Mouse (Mus musculus) erythroblast, adult 5-6 weeks (primary cell): ENCODE data around the gene Hbb-bt. TPM values are rescaled to one million over a fixed set of nuclear protein-coding genes. Genes with fewer than 3 reads are reported as not detected.
A peak's percentile ranks its signal among the peaks of the same experiment; 100 is the strongest.
"Not testable (repeated sequence)": the region's sequence is repeated elsewhere in the genome, so short reads cannot be mapped to it uniquely, and the experiment has no call there.

ENCODE experiments used
- ATAC-seq: replicated peaks from 2 replicates; pipeline ENCODE4 v1.8.0; 2016; ENCODE audit warnings: moderate number of reproducible peaks, mild to moderate bottlenecking, moderate TSS enrichment, inconsistent platforms; ENCODE audit not compliant: poor library complexity, low FRiP score, severe bottlenecking
- total RNA-seq, 2 experiments: library from RNA; stranded (forward) in 1 of 2; stranded (reverse) in 1 of 2; fragments of 150-400 nt in 1 of 2; fragments of 200-764, 138-1000 nt in 1 of 2; gene quantifications; 2 replicates each; pipeline versions ENCODE4 v1.2.3 to v1.2.4; 2015 to 2017; ENCODE audit warnings: low replicate concordance in 2 of 2

Hbb-bt gene
- total RNA-seq, 2 experiments from 2014 or later: 15,230 to 39,556 TPM

DNA sequence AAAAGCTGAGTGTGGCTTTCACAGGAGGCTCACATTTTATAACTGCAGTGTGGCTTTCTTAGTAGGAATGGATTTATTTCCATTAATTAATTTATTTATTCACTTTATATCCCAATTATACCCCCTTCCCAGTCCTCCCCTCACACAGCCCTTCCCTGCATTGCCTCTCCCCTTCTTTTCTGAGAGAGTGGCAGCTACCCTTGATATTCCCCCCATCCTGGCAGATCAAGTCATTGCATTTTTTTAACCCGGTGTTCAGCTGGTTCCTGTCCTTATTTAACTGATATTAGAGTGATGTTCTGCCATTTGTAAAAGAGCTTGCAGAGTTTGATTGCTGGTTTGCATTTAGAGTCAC, 4.0 kb downstream of the Hbb-bt start:
- ATAC-seq: no peak

DNA sequence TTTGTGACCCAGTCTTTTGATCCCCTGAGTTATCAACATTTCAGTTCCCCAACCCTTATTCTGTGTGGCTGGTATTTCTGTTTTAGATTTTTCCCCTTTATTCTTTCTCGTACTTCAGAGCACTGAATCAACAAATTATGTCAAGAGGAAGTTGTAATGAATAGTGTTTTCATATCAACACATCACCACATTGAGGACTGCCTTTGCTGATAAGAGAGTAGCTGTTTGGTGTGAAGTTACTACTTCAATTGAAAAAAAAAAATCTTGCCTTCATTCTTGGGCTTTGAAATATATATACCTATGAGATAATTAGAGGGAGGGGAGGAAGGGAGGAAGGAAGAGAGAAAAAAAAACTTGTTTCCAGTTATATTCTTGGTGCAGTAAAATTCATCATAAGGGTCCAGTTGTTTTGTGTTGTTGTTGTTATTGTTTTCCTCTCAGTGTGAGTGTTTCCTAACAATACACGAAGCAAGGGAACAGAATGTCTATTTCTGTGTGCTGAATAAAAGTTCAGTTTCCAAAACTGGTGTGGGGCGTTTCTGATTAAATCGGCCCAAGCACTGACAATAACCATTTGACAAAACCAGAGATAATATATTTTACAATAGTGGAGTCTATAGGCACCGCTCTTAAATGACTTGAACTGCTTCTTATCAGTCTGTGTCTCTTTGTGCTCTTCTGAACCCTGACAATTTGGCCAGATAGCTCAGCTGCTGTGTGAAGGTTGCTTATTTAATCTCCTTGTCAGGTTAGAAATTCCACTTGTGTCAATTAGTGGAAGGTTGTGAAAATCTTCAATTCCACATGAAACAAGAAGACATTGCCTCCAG, 4.6 kb downstream of the Hbb-bt start:
- ATAC-seq: no peak

DNA sequence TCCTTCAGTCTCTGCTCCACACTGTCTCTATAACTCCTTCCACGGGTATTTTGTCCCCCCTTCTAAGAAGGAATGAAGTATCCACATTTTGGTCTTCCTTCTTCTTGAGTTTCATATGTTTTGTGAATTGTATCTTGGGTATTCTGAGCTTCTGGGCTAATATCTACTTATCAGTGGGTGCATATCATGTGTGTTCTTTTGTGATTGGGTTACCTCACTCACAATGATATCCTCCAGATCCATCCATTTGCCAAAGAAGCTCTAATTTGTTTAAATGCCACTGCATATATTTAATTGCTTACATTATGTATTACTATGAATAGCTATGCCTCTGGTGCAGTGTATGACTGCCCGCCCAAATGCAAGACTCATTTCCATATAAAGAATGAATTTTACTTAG, 5.7 kb downstream of the Hbb-bt start:
- not testable (repeated sequence) for ATAC-seq

DNA sequence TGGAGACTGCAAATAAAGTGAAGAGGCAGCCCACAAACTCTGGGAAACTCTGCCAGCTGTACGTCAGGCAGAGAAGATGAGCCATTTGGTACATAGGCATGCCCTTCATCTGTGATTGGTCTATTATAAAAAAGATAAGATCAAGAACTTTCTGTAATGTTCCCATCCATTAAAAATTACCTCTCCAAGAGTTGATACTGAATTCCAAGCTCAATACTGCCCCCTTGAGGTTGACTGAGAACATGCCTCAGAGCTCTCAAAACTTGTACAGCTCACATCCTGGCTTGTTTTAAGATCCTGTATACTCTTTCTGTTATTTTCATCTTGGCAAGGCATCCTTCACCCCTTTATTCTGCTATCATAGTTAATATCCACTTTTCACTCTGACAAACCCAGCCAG, 6.9 kb downstream of the Hbb-bt start:
- ATAC-seq: peak; percentile 25; the same call in 1 of the 2 replicates

DNA sequence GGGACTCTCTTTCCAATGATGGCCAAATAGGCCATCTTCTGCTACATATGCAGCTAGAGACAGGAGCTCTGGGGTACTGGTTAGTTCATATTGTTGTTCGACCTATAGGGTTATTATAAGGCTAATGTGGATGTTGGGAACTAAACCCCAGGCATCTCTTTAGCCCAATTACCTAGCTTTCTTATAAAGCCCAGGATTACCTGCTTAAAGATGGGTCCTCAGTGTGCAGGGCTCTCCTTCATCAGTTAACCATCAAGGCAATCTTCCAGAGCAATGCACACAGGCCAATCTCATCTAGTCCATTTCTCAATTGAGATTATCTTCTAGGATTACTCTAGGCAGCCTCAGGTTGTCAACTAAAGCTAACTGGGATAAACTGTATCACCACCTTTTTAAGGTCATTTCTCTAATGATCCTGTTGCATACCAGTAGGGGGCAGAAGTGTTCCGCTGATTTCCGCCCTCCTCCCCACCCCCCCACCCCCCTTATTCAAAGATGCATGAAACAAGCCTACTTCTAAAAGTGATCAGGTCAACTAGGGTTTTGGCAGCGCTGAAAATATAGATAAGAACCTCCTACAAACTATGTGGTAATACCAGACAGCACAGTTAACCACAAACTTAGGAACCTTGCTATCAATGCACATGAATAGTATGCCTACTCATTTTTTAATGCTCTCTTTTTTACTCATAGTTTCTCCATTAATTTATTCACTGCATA, 21.0 kb downstream of the Hbb-bt start:
- peak; percentile 83 for ATAC-seq

DNA sequence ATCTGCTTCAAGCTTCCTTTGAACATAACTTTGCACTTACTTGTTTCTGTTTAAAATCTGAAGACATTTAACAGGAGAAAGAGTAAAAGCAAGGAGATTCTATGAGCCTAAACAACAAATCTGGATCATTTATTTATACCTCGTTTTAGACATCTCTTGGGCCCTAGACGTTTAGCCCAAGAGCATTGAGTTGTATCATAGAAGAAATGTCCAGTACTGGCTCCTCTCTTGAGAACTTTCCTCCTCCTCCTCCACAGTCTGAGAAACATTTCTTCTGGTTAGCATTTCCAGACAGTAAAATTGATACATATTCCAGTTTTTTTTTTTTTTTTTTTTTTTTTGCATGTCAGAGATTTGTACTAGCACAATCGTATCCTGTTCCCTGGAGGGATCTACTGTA, 22.1 kb downstream of the Hbb-bt start, which contains the start of gene Olfr67:
TSS of gene Olfr67 (minus strand) at position 101 of the 400 bp plus-strand sequence.
- ATAC-seq: no peak

DNA sequence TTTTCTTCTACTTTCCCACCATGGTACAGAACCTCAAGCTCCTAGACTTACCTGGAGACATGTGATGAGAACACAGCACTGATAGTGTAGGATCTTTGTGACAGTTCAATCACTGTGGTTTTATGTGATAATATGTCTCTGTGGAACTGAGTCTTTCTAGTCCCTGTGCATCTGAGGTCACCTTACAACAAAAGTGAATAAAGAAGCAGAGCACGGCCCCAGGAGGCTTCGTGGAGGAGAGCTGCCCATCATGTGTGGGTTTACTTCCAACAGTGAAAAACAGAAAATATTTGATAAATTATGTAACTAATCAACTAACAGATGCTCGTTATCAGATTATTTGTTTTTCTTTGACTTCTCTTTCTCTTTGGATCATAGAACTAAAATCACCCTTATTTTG, 34.2 kb downstream of the Hbb-bt start, which contains the start of gene Olfr68:
TSS of gene Olfr68 (minus strand) at position 101 of the 400 bp plus-strand sequence.
- ATAC-seq: no peak

DNA sequence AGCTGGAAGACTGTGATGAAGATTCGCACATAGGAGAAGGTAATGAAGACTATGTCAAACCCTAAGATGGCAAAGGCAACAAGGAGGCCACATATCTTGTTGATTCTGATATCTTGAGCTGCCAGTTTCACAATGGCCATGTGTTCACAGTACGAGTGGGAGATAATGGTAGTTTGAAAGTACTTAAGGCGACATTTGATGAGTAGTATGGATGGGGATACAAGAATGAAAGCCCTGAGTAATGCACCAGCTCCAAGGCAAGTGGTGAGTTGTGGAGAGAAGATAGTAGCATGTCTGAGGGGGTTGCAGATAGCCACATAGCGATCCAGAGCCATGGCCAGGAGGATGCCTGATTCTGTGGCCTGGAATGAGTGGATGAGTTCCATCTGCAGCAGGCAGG, 36.1 kb downstream of the Hbb-bt start:
- peak; percentile 82 for ATAC-seq

DNA sequence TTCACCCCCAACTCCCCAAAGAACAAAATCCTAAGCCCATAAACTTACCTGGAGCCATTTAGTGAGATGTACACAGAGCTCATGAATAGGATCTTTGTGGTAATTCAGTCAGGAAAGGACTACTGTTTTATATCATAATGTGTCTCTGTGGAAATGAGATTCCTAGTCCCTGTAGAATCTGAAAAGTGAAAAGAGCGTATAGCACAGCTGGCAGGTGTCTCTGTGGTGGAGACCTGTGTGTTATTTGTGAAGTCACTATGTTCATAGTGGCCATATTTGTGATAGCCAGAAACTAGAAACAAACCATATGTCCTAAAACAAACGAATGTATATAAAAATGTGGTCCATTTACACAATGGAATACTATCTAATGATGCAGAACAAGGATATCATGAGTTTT, 42.3 kb downstream of the Hbb-bt start, which contains the start of gene Olfr69:
TSS of gene Olfr69 (minus strand) at position 101 of the 400 bp plus-strand sequence.
- ATAC-seq: no peak

DNA sequence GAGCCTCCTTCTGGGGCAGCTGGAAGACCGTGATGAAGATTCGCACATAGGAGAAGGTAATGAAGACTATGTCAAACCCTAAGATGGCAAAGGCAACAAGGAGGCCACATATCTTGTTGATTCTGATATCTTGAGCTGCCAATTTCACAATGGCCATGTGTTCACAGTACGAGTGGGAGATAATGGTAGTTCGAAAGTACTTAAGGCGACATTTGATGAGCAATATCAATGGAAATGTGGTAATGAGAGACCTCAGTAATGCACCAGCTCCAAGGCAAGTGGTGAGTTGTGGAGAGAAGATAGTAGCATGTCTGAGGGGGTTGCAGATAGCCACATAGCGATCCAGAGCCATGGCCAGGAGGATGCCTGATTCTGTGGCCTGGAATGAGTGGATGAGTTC, 46.1 kb downstream of the Hbb-bt start:
- peak; percentile 45; the same call in 1 of the 2 replicates for ATAC-seq

Other genes starting within 250 kb of the Hbb-bt start
Only the 30 nearest of the 33 such genes appear.
- not detected in 2 replicates for gene Olfr618, start 223.9 kb downstream of the Hbb-bt start, total RNA-seq (2015; ENCODE audit: low replicate concordance)
- gene Olfr618, start 223.9 kb downstream of the Hbb-bt start, total RNA-seq (2017; ENCODE audit: low replicate concordance): not detected in 2 replicates
- gene Olfr619, start 213.4 kb downstream of the Hbb-bt start, total RNA-seq (2015; ENCODE audit: low replicate concordance): not detected in 2 replicates
- not detected in 2 replicates for gene Olfr619, start 213.4 kb downstream of the Hbb-bt start, total RNA-seq (2017; ENCODE audit: low replicate concordance)
- not detected in 2 replicates for gene Olfr620, start 201.5 kb downstream of the Hbb-bt start, total RNA-seq (2015; ENCODE audit: low replicate concordance)
- gene Olfr620, start 201.5 kb downstream of the Hbb-bt start, total RNA-seq (2017; ENCODE audit: low replicate concordance): not detected in 2 replicates
- gene Olfr622, start 171.3 kb downstream of the Hbb-bt start, total RNA-seq (2015; ENCODE audit: low replicate concordance): not detected in 2 replicates
- gene Olfr622, start 171.3 kb downstream of the Hbb-bt start, total RNA-seq (2017; ENCODE audit: low replicate concordance): not detected in 2 replicates
- not detected in 2 replicates for gene Olfr623, start 150.3 kb downstream of the Hbb-bt start, total RNA-seq (2015; ENCODE audit: low replicate concordance)
- gene Olfr623, start 150.3 kb downstream of the Hbb-bt start, total RNA-seq (2017; ENCODE audit: low replicate concordance): not detected in 2 replicates
- 0.21 TPM in 1 of 2 replicates, not detected in the other for gene Olfr624, start 142.8 kb downstream of the Hbb-bt start, total RNA-seq (2015; ENCODE audit: low replicate concordance)
- gene Olfr624, start 142.8 kb downstream of the Hbb-bt start, total RNA-seq (2017; ENCODE audit: low replicate concordance): not detected in 2 replicates
- gene Olfr625-ps1, start 131.3 kb downstream of the Hbb-bt start, total RNA-seq (2015; ENCODE audit: low replicate concordance): not detected in 2 replicates
- not detected in 2 replicates for gene Olfr625-ps1, start 131.3 kb downstream of the Hbb-bt start, total RNA-seq (2017; ENCODE audit: low replicate concordance)
- not detected in 2 replicates for gene Olfr243, start 99.3 kb downstream of the Hbb-bt start, total RNA-seq (2015; ENCODE audit: low replicate concordance)
- 0.28 TPM in 1 of 2 replicates, not detected in the other for gene Olfr243, start 99.3 kb downstream of the Hbb-bt start, total RNA-seq (2017; ENCODE audit: low replicate concordance)
- gene Olfr628, start 83.6 kb downstream of the Hbb-bt start, total RNA-seq (2015; ENCODE audit: low replicate concordance): not detected in 2 replicates
- not detected in 2 replicates for gene Olfr628, start 83.6 kb downstream of the Hbb-bt start, total RNA-seq (2017; ENCODE audit: low replicate concordance)
- not detected in 2 replicates for gene Olfr629, start 69.1 kb downstream of the Hbb-bt start, total RNA-seq (2015; ENCODE audit: low replicate concordance)
- 0.43 TPM in 1 of 2 replicates, not detected in the other for gene Olfr629, start 69.1 kb downstream of the Hbb-bt start, total RNA-seq (2017; ENCODE audit: low replicate concordance)
- not detected in 2 replicates for gene Olfr630, start 56.7 kb downstream of the Hbb-bt start, total RNA-seq (2015; ENCODE audit: low replicate concordance)
- 1.5 TPM in 1 of 2 replicates, not detected in the other for gene Olfr630, start 56.7 kb downstream of the Hbb-bt start, total RNA-seq (2017; ENCODE audit: low replicate concordance)
- 2.7 and 5.6 TPM in 2 replicates for gene Olfr69, start 42.4 kb downstream of the Hbb-bt start, total RNA-seq (2015; ENCODE audit: low replicate concordance)
- gene Olfr69, start 42.4 kb downstream of the Hbb-bt start, total RNA-seq (2017; ENCODE audit: low replicate concordance): 0.70 and 1.1 TPM in 2 replicates
- 1.0 and 1.3 TPM in 2 replicates for gene Olfr68, start 34.3 kb downstream of the Hbb-bt start, total RNA-seq (2015; ENCODE audit: low replicate concordance)
- gene Olfr68, start 34.3 kb downstream of the Hbb-bt start, total RNA-seq (2017; ENCODE audit: low replicate concordance): 1.4 and 1.5 TPM in 2 replicates
- gene Olfr67, start 22.2 kb downstream of the Hbb-bt start, total RNA-seq (2015; ENCODE audit: low replicate concordance): 5.0 and 10.2 TPM in 2 replicates
- gene Olfr67, start 22.2 kb downstream of the Hbb-bt start, total RNA-seq (2017; ENCODE audit: low replicate concordance): 2.8 and 4.2 TPM in 2 replicates
- 179,259 and 187,171 TPM in 2 replicates for gene Hbb-bs, start 14.1 kb upstream of the Hbb-bt start, total RNA-seq (2015; ENCODE audit: low replicate concordance)
- gene Hbb-bs, start 14.1 kb upstream of the Hbb-bt start, total RNA-seq (2017; ENCODE audit: low replicate concordance): 69,583 and 76,927 TPM in 2 replicates
- gene Hbb-bh2, start 26.5 kb upstream of the Hbb-bt start, total RNA-seq (2015; ENCODE audit: low replicate concordance): not detected in 2 replicates
- 1.0 and 4.6 TPM in 2 replicates for gene Hbb-bh2, start 26.5 kb upstream of the Hbb-bt start, total RNA-seq (2017; ENCODE audit: low replicate concordance)
- not detected in 2 replicates for gene Hbb-bh1, start 29.2 kb upstream of the Hbb-bt start, total RNA-seq (2015; ENCODE audit: low replicate concordance)
- gene Hbb-bh1, start 29.2 kb upstream of the Hbb-bt start, total RNA-seq (2017; ENCODE audit: low replicate concordance): not detected in 2 replicates
- 2.9 and 8.6 TPM in 2 replicates for gene Hbb-y, start 39.2 kb upstream of the Hbb-bt start, total RNA-seq (2015; ENCODE audit: low replicate concordance)
- gene Hbb-y, start 39.2 kb upstream of the Hbb-bt start, total RNA-seq (2017; ENCODE audit: low replicate concordance): not detected in 2 replicates
- gene Olfr66, start 72.3 kb upstream of the Hbb-bt start, total RNA-seq (2015; ENCODE audit: low replicate concordance): not detected in 2 replicates
- not detected in 2 replicates for gene Olfr66, start 72.3 kb upstream of the Hbb-bt start, total RNA-seq (2017; ENCODE audit: low replicate concordance)
- not detected in 2 replicates for gene Olfr64, start 80.5 kb upstream of the Hbb-bt start, total RNA-seq (2015; ENCODE audit: low replicate concordance)
- 0.14 and 0.34 TPM in 2 replicates for gene Olfr64, start 80.5 kb upstream of the Hbb-bt start, total RNA-seq (2017; ENCODE audit: low replicate concordance)
- gene Olfr65, start 89.5 kb upstream of the Hbb-bt start, total RNA-seq (2015; ENCODE audit: low replicate concordance): not detected in 2 replicates
- gene Olfr65, start 89.5 kb upstream of the Hbb-bt start, total RNA-seq (2017; ENCODE audit: low replicate concordance): 0.28 TPM in 1 of 2 replicates, not detected in the other
- 1.0 TPM in 1 of 2 replicates, not detected in the other for gene Olfr631, start 114.8 kb upstream of the Hbb-bt start, total RNA-seq (2015; ENCODE audit: low replicate concordance)
- gene Olfr631, start 114.8 kb upstream of the Hbb-bt start, total RNA-seq (2017; ENCODE audit: low replicate concordance): 2.1 TPM in 1 of 2 replicates, not detected in the other
- gene Olfr632, start 120.4 kb upstream of the Hbb-bt start, total RNA-seq (2015; ENCODE audit: low replicate concordance): not detected in 2 replicates
- gene Olfr632, start 120.4 kb upstream of the Hbb-bt start, total RNA-seq (2017; ENCODE audit: low replicate concordance): 1.7 TPM in 1 of 2 replicates, not detected in the other
- not detected in 2 replicates for gene Olfr633, start 130.4 kb upstream of the Hbb-bt start, total RNA-seq (2015; ENCODE audit: low replicate concordance)
- gene Olfr633, start 130.4 kb upstream of the Hbb-bt start, total RNA-seq (2017; ENCODE audit: low replicate concordance): not detected in 2 replicates
- not detected in 2 replicates for gene Olfr635, start 157.2 kb upstream of the Hbb-bt start, total RNA-seq (2015; ENCODE audit: low replicate concordance)
- 0.09 and 0.14 TPM in 2 replicates for gene Olfr635, start 157.2 kb upstream of the Hbb-bt start, total RNA-seq (2017; ENCODE audit: low replicate concordance)
- gene Olfr638, start 184.8 kb upstream of the Hbb-bt start, total RNA-seq (2015; ENCODE audit: low replicate concordance): not detected in 2 replicates
- gene Olfr638, start 184.8 kb upstream of the Hbb-bt start, total RNA-seq (2017; ENCODE audit: low replicate concordance): not detected in 2 replicates
- not detected in 2 replicates for gene Olfr639, start 203.3 kb upstream of the Hbb-bt start, total RNA-seq (2015; ENCODE audit: low replicate concordance)
- gene Olfr639, start 203.3 kb upstream of the Hbb-bt start, total RNA-seq (2017; ENCODE audit: low replicate concordance): 0.09 and 0.14 TPM in 2 replicates
- gene Olfr640, start 211.6 kb upstream of the Hbb-bt start, total RNA-seq (2015; ENCODE audit: low replicate concordance): not detected in 2 replicates
- gene Olfr640, start 211.6 kb upstream of the Hbb-bt start, total RNA-seq (2017; ENCODE audit: low replicate concordance): not detected in 2 replicates
- gene Olfr641, start 221.4 kb upstream of the Hbb-bt start, total RNA-seq (2015; ENCODE audit: low replicate concordance): not detected in 2 replicates
- gene Olfr641, start 221.4 kb upstream of the Hbb-bt start, total RNA-seq (2017; ENCODE audit: low replicate concordance): 0.98 TPM in 1 of 2 replicates, not detected in the other
- gene Olfr642, start 238.7 kb upstream of the Hbb-bt start, total RNA-seq (2015; ENCODE audit: low replicate concordance): not detected in 2 replicates
- gene Olfr642, start 238.7 kb upstream of the Hbb-bt start, total RNA-seq (2017; ENCODE audit: low replicate concordance): 0.14 TPM in 1 of 2 replicates, not detected in the other